Mouse (Mus musculus) cerebellum, adult 9-11 months (tissue): ENCODE data around the gene Slc44a2.
A peak's percentile ranks its signal among the peaks of the same experiment; 100 is the strongest.

ENCODE experiments used
- DNase-seq: peaks from one replicate; pipeline ENCODE4 v3.0.0; 2022

Gene Slc44a2

DNA sequence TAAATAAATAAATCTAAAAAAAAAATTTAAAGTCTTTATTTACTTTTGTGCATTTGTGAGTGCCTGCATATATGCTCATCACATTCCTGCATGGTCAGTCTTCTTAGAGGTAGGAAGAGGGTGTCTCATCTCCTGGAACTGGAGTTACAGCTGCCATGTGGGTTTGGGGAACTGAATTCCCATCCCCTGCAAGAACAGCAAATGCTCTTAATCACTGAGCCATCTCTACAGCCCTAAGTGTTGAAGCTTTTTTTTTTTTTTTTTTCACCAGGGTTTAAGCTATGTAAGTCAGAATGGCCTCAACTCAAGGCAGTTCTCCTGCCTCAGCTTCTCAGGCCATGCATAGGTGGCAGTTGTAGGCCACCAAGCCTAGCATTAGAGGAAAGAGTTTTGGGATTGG, 14.2 kb downstream of the Slc44a2 start:
- DNase-seq, result no peak

DNA sequence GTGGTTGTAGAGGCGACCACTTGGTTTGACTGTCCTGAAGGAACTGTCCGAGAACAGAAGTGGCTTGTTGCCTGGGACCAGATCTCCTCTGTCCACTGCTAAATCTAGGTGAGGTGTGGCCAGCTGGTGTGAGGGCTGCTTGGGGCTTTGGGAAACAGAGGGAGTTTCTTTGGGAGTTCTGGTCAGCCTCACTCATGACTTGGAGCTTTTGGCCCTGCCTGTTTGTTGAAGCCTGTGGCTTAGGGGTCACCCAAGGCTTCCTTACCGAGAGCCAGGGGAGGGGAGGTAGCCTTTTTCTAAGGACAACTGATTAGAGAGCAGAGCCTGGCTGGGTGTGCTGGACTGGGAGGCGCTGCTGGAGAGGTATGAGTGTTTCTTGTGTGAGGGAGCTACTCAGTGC, 14.9 kb downstream of the Slc44a2 start:
- DNase-seq, result no peak

DNA sequence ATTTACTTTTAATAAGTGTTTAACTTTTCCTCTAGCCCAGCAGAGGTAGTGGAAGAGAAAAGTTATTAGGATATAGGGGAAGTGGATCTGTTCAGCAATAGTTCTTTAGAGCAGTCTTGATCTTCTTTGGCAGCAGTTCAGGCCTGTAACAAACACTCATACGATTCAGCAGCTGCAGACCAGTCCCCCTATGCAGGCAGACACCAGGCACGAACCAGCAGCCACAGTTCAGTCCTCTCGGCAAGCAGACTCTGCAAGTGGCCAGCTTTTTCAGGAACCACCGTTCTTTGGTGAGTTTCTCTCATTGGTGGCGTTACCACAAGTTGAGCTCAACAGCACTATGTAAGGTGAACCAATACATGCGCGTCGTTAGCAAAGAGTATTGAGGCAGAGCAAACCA, 16.0 kb downstream of the Slc44a2 start:
- DNase-seq, result no peak

DNA sequence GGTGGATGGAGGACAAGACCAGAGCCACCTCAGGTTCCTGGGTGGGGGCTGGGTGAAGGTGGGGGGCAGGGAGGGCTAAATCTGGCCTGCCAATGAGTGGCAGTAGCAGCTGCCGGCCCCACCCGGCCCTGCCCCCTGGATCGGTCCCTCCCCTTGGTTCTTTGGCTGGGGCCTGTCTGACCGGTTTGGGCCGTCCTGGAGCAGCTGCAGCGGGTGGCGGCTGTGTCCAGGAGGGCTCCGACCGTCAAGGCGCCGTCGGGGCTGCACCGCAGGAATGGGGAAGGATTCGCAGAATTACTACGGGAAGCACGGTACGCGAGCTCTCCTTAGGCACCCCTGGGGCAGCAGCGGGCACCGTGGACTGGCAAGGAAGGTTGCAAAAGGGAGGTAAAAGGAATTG, 17.2 kb downstream of the Slc44a2 start:
- DNase-seq, result no peak

DNA sequence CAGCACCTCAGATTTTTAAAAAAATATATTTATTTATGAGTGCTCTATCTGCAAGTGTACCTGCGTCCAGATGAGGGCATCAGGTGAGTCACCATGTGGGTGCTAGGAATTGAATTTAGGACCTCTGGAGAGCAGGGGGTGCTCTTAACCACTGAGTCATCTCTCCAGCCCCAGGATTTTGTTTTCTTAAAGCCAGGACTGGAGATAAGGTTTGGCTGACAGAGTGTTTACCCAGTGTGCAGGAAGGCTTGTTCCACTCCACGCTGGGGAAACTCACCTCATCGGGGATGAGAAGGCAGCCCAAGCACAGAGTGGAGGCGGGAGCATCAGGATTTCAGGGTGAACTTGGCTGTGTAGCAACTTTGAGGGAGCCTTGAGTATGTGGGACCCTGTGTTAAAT, 19.9 kb downstream of the Slc44a2 start:
- no peak for DNase-seq

DNA sequence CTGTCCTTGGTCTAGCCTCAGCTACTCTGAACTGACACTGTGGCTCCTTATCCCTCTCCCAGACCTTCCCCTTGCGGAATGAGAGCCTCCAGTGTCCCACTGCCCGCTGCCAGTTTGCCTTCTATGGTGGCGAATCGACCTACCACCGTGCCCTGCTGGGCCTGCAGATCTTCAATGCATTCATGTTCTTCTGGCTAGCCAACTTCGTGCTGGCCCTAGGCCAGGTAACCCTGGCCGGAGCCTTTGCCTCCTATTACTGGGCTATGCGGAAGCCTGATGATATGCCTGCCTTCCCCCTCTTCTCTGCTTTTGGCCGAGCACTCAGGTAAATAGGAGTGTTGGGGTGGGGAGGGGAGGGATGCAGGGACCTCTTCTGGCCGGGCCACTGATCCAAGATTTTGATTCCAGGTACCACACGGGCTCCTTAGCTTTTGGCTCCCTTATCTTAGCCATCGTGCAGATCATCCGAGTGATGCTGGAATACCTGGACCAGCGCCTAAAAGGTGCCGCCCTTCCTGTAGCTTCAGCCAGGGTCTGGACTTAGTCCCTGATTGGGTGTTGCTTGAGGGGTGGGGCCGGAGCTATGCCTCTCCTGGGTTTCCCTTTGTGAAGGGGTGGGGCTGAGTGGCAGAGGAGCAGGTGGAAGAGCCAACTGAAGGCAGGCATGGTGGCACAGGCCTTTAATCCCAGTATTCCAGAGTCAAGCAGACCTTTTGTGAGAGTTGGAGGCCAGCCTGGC, 26.3 kb downstream of the Slc44a2 start:
- DNase-seq, result peak; percentile 71

DNA sequence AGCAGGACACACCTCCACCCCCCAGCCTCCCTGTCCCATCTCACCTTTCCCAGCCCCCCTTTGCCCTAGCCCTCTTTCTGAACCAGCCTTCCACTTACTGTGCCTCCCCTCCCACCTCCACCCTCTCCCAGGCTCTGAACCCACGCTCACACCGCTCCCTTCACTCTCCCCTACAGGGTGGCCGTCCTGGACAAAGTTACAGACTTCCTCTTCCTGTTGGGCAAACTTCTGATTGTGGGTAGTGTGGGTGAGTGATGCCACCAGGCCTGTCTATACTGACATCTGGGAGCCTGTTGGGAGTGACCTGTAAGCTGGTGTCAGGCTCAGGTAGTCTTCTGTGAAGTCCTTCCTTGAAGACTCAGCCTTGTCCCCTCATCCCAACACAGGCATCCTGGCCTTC, 27.7 kb downstream of the Slc44a2 start:
- no peak for DNase-seq

DNA sequence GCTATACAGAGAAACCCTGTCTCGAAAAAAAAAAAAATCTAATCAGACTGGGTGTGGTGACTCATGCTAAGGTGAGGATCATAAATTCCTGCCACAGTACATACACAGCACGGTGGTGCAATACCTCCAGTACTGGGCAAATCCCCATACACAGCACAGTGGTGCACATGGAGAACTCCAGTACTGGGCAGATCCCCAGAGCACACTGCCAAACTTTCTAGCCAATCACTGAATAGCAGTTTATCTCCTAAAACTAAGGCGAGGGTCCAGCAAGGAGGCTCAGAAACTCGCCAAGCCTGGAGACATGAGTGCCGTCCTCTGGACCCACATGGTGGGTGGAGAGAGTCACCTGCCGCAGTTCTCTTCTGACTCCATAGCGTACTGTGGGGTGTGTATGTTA, 30.7 kb downstream of the Slc44a2 start:
- DNase-seq, result no peak

DNA sequence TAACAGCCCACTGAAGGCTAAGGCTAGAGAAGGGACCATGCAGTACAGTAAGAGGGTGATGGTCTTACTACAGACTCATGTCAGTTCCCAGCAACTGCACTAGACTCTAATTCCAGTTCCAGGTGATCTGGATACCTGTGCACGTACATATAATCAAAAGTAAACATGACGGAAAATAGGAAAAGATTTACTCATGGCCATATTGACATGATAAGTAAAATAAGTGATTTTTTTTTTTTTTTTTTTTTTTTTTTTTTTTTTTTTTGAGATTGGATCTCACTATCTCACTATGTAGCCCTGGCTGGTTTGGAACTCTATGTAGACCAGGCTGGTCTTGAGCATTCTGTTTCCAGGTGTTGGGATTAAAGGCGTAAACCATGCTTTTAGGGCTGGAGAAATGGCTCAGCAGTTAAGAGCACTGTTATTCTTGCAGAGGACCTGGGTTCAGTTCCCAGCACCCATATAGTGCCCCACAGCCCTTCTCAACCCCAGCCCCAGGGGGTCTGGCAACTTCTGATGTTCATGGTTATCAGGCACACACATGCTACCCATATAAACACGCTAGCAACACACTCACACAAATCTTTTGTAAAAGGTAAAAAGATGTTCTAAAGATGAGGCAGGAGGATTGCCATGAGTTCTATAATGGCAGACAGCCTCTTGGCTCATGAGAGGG, 31.3 kb downstream of the Slc44a2 start:
- DNase-seq, result no peak

DNA sequence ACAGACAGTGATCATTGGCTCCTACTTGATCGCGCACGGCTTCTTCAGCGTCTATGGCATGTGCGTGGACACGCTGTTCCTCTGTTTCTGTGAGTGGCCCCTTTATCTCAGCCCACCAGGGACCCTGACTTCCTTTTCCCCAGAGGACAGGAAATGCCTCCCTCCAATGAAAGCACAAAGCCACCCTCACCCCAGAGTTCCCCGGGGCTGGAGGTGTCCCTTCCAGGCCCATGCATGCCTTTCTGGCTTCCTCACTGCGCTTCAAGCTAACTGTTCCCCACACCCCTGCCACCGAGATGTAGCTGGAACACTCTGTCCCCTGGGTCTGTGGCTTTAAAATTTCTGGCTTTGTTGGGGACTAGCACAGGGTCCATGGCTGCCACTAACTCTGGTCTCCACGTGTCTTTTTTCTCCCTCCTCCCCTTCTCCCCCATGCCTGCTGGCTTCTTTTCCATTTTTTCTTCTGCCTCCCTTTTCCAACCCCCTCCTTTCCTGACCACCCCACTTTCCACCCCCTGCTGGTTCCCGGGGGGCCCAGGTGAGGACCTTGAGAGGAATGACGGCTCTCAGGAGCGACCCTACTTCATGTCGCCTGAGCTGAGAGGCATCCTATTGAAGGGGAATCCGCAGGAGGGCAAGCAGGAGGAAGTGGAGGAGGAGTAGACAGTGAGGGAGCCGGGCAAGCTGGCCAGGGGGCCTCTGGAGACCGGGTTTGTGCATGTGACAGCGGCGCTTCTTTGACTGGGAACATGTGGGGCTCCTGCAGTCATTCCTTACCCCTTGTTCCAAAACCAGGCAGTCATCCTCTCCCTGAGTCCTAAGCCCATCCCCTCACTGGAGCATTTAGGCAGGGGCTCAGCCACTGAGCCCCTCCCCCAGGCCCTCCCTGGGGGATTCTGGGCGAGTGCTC, 32.2 kb downstream of the Slc44a2 start:
- no peak for DNase-seq

DNA sequence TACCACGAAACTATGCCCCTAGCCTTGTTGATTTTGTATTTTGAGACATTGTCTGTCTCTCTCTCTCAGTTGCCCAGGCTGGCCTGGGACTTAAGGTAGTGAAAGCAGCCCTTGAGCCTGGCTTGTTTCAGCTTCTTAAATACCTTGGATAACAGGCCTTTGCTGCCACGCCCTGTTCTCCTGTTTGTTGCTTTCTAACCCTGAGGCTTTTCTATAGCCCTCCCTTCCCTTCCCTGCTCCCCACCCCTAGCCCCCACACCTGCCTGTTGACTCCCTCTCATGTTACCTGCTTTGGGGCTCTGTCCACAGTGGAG, 32.8 kb downstream of the Slc44a2 start:
- no peak for DNase-seq

DNA sequence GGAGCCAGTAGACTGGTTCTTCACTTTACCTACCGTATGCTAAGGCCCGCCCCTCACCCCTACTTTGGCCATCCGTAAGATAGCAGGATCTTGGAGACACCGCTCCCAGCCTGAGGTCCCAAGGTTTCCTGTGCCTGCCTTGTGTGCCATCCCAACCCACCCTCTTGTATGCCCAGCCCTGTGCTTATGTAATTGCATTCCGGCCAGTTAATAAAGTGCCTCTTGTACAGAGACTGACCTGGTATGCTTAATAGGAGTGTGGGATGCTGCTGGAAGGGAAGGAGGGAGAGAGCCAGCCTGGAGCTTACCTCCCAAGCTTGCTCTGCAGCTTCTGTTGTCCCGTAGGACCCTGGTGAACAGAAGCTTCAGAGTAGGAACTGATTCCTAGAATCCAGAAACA, 34.3 kb downstream of the Slc44a2 start:
- no peak for DNase-seq

DNA sequence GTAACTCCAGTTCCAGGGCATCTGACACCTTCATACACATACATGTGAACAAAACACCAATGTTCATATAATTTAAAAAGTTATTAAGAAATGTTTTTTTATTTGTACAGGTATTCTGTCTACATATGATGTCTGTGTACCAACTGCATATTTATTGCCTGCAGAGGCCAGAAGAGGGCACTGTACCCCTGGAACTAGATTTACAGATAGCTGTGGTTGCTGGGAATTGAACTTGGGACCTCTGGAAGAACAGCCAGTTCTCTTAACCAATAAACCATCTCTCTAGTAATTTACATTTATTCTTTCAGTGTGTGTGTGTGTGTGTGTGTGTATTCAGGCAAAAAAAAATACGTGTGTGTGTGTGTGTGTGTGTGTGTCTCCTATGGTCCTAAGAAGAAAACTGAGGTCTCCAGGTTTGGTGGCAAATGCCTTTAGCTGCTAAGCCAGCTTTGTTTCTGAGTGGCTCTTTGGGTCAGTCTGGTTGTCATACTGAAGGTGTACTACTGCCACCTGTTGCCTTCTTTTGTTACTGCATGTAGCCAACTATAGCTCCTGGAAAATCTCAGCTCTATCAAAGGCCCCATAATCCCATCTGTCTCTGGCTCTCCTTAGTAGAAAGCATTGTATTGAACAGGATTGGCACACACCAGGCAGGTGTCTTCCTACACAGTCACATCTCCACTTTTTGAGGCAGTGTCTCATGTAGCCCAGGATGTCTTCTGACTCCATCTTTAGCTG, 36.7 kb downstream of the Slc44a2 start:
- peak; percentile 68 for DNase-seq

DNA sequence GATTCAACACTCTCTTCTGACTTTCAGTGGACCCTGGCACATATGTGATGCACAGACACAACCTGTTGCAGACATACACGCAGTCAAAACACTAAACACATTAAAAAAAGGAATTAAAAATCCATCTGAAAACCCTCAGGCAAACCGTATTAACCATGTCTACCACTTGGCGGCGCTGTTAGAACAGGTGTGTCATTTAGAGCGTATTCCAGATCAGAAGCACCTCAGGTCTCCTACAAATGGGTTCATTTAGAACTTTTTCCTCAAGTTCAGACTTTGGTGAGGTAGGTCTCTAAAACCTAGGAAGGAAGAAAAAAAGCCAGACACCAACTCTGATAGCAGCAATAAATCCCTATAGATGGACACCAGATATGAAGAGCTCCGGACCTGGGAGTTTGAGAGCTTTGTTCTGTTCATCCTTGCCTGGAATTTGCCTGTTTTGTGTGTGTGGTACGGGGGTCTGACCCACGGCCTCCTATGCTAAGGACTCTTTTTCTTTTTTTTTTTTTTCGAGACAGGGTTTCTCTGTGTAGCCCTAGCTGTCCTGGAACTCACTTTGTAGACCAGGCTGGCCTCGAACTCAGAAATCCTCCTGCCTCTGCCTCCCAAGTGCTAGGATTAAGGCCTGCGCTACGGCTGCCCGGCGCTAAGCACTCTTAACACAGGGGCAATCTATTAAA, 46.2 kb downstream of the Slc44a2 start:
- peak; percentile 80 for DNase-seq

DNA sequence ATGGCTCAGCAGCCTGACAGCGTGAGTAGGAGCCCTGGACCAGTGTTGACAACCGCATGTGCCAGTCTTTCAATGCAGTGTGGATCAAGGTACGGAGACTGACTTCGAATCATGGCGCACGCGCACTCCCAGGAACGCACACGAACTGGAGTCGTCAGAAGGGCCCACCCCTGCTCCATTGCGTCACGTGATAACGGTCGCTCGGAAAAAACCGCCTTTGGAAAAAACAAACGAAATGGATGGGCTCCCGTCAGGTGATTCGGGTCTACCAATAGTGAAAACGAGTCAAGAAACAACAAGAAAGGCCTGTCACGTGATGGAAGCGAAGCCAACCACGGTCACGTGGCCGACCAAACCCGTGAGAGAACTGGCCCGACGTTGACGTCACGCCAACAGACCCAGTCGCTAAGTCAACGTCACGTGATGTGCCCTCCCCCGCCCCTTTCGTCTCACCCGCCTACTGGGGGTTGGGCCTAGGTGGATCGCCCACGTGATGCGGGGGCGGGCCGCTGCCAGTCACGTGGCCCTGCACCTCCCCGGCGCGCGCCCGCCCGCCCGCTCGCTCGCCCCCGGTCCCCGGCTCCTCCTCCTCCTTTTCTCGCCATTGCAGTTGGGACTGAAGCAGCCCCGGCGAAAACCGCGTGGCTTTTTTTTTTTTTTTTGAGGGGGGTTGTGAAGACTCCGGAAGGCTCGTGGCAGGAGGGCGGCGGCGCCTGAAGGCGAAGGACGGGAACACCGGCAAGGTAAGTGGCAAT, 47.0 kb downstream of the Slc44a2 start, which contains the start of gene Ilf3:
TSS of gene Ilf3 (plus strand) at position 515 of the 755 bp plus-strand sequence.
- DNase-seq, result peak; percentile 100

DNA sequence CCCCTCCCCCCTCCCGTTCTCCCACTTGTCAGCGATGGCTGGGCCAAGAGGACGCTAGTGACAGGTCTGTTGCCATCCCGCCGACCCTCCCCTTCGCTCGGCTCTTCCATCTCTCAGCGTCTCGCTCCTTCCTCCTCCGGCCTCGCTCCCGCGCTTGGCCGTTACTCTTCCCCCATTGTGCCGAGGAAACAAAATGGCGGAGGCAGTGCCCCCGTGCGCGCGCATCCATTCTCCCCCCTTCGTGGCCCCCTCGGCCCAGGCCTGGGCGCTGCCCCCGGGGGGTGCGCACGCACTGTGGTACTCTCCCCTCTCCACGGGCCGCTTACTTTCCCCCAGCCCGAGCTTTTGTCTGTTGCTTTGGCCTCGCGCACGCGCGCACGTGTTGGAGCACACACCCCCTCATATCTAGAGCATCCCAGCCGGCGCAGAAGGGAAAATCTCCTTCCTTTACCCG, 47.7 kb downstream of the Slc44a2 start:
- DNase-seq, result peak; percentile 83

DNA sequence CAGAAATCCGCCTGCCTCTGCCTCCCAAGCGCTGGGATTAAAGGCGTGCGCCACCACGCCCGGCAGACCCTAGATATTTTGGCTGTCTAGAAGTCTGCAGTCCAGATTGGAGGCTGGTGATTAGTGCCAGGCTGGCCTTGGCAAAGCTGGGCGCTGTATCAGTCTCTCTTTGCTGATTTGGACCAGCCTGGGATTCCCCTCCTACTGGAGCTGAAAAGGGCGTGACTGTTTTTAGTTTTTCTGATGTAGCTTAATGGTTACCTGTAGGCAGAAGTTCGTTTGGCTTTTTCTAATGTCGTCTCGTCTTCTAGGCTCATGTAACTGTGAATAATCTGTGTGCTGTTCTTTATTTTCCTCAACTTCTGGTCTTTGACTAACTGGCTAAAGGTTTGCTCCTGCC, 48.6 kb downstream of the Slc44a2 start:
- peak; percentile 42 for DNase-seq

DNA sequence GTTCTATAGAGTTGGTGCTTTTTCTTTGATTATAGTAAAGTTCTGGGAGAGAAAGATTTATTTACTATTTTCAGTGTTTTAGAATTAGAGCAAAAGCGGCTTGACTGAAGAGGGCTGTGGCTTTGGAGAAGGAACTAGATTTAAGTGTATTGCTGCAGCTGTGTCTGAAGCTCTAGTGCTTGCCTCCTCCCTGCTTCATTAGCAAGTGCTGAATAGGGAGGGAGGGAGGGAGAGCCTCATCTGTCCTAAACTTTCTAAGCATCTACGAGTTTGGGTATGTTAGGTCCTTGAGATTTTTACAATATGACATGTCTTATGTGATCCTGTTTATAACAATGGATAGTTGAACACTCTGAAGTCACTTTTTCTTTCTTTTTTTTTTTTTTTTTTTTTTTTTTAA, 50.4 kb downstream of the Slc44a2 start:
- no peak for DNase-seq

DNA sequence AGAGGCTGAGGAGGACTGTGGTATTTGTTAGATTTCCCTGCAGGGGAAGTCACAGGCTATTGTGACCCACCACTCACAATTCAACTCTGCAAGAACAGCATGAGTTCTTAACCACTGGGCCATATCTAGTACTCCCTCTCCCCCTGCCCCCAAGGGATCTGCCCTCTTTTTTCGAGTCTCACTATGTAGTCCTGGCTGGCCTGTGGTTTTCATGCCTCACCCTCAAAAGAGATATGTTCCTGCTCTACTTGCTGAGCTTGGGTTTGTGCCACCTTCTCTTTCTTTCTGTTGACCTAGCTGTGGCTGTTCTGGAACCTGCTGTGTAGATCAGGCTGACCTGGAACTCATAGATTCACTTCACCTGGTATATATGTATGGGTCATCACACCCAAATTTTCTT, 52.0 kb downstream of the Slc44a2 start:
- no peak for DNase-seq

DNA sequence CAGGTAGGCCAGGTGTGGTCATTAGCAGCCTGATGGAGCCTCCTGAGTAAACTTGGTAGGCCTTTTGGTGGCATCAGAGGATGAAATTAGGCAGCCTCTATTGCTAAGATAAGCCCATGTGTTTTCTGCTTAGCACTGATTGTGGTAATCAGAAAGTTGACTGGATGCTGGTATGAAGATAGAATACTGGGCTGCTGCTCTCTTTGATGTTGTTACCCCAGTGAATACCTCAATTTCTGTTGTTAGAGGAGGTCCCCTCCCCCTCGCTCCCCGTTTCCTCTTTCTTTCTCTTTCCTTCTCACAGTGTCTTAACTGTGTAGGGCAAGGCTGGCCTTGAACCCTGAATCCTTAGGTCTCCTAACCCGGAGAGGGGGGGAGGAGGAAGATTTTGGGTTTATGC, 58.7 kb downstream of the Slc44a2 start:
- DNase-seq, result no peak

DNA sequence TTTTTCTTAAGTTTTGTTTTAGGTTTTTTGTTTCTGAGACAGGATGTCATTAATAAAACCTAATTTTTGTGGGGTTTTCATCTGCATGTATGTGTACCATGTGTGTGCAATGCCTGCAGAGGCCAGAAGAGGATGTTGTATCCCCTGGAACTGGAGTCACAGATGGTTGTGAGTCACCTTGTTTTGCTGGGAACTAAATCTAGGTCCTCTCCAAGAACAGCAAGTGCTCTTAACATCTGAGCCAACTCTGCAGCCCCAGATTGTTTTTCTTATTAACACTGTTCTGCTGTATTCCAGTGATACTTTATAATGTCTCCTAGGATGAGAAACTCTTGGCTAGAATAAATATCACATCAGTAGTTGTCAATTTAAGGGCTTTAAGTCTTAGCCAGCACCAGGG, 60.4 kb downstream of the Slc44a2 start:
- DNase-seq, result no peak

DNA sequence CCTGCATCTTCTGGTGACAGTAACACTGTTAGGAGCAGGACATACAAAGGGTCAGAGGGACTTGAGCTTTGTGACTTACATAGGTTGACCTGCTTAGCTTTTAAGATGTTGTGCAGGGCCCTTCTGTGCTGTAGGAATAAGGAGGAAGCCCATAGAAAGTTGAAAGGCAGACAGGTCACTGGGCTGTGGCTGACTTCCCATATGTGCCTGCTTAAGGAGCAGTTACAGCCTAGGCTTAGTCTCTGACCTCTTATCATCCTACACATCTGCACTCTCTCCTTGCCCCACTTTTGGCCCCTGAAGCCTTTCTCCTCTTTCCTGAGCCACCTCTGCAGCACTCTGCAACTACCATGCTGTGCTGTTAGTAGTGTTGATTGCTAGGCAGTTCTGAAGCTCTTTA, 63.5 kb downstream of the Slc44a2 start:
- no peak for DNase-seq
